Mouse (Mus musculus) neural tube, embryonic 11.5 days (tissue): ENCODE measurements around the gene Ppil4. TPM values are rescaled to one million over a fixed set of nuclear protein-coding genes. Genes with fewer than 3 reads are reported as not detected.
A peak's percentile ranks its signal among the peaks of the same experiment; 100 is the strongest.

Experiments used
- ATAC-seq: fragments of 200-750 bp; cut with Nextera tagmentation; 2 replicates; pipeline ENCODE4 v1.8.0; 2017; ENCODE audit warnings: moderate number of reproducible peaks, mild to moderate bottlenecking, moderate TSS enrichment, moderate library complexity; ENCODE audit not compliant: insufficient read depth, low FRiP score, low TSS enrichment
- DNase-seq: peaks from one replicate; pipeline ENCODE4 v3.0.0-alpha.2; 2015; ENCODE audit warnings: low spot score
- H3K27ac ChIP-seq: fragments of 300-500 bp; sonication (generic); 2 replicates; pipeline ENCODE4 v1.5.1; 2014; ENCODE audit warnings: low read depth, mild to moderate bottlenecking, low read length
- H3K27me3 ChIP-seq: fragments of 300-500 bp; sonication (generic); 2 replicates; pipeline ENCODE4 v1.6.1; 2014; ENCODE audit warnings: mild to moderate bottlenecking, low read length, mixed read lengths; ENCODE audit not compliant: control insufficient read depth, insufficient read depth
- H3K36me3 ChIP-seq: fragments of 300-500 bp; sonication (generic); 2 replicates; pipeline ENCODE4 v1.6.1; 2014; ENCODE audit warnings: mild to moderate bottlenecking, low read length, moderate library complexity, mixed read lengths; ENCODE audit not compliant: control insufficient read depth, insufficient read depth
- H3K4me1 ChIP-seq: fragments of 300-500 bp; sonication (generic); 2 replicates; pipeline ENCODE4 v1.6.1; 2014; ENCODE audit warnings: low read length, mixed read lengths; ENCODE audit not compliant: control insufficient read depth, insufficient read depth
- H3K4me2 ChIP-seq: fragments of 300-500 bp; sonication (generic); 2 replicates; pipeline ENCODE4 v1.6.1; 2014; ENCODE audit warnings: low read depth, mild to moderate bottlenecking, moderate library complexity
- H3K4me3 ChIP-seq: fragments of 300-500 bp; sonication (generic); 2 replicates; pipeline ENCODE4 v1.5.1; 2014; ENCODE audit warnings: low read depth, low read length
- H3K9ac ChIP-seq: fragments of 300-500 bp; sonication (generic); 2 replicates; pipeline ENCODE4 v1.6.1; 2014; ENCODE audit warnings: mild to moderate bottlenecking, low read length
- H3K9me3 ChIP-seq: fragments of 300-500 bp; sonication (generic); 2 replicates; pipeline ENCODE4 v1.6.1; 2016; ENCODE audit warnings: low read length; ENCODE audit not compliant: control insufficient read depth
- WGBS: fragments of 180-500 bp; shearing (Covaris S2); extraction: QIAGEN DNeasy Blood & Tissue Kit; methylation state at CpG from one replicate; pipeline ENCODE4 v1.1.7; 2014; 5-methylcytosine and 5-hydroxymethylcytosine counted together
- polyA plus RNA-seq: library from polyadenylated mRNA; unstranded; fragments of >200 nt; fragmentation: Nextera tagmentation; extraction: Ambion mirVana; gene quantifications from 2 replicates; pipeline ENCODE4 v1.2.1, GENCODE M21; 2014

Ppil4 gene
- polyA plus RNA-seq, 1 experiment from 2014 or later, result 51.6 TPM

GRCm38 (mm10) chr10:7861259-7861936 lies 68.7 kb downstream of the Ppil4 start:
- WGBS, result 83% methylated on average over 14 of the region's 14 CpGs
- Histone ChIP-seq H3K27me3 (no peaks in the 10 kb centered on the region), H3K4me3 (no peak overlapping the region), H3K36me3 (no peaks in the 10 kb centered on the region), H3K9me3 (no peaks in the 10 kb centered on the region), H3K4me2 (no peak overlapping the region), H3K4me1 (no peaks in the 10 kb centered on the region), H3K9ac (no peak overlapping the region), H3K27ac (no peak overlapping the region)
- no peak for DNase-seq
- no peak for ATAC-seq

GRCm38 (mm10) chr10:7861937-7862657 lies 69.4 kb downstream of the Ppil4 start:
- 90% methylated on average over 25 of the region's 25 CpGs for WGBS
- Histone ChIP-seq H3K4me3 (no peak overlapping the region), H3K4me1 (0 out of 2 replicates have a peak, but pooled peaks cover 3% of the 10 kb centered on the region), H3K27me3 (peaks cover 5% of the 10 kb centered on the region), H3K9ac (no peak overlapping the region), H3K27ac (no peak overlapping the region), H3K4me2 (no peak overlapping the region), H3K36me3 (no peaks in the 10 kb centered on the region), H3K9me3 (no peaks in the 10 kb centered on the region)
- DNase-seq (no peak), ATAC-seq (no peak)

GRCm38 (mm10) chr10:7863411-7863810 lies 70.7 kb downstream of the Ppil4 start:
- 0 out of 2 replicates have a peak, but pooled peaks cover 5% of the 10 kb centered on the region for H3K4me1 ChIP-seq
- no peak overlapping the region for H3K9ac ChIP-seq
- DNase-seq (no peak), ATAC-seq (no peak)
- peaks cover 14% of the 10 kb centered on the region for H3K27me3 ChIP-seq
- H3K9me3 ChIP-seq, result no peaks in the 10 kb centered on the region
- 95% methylated on average over 6 of the region's 6 CpGs for WGBS
- H3K36me3 ChIP-seq, result no peaks in the 10 kb centered on the region
- H3K4me3 ChIP-seq, result no peak overlapping the region
- no peak overlapping the region for H3K4me2 ChIP-seq
- no peak overlapping the region for H3K27ac ChIP-seq

GRCm38 (mm10) chr10:7864184-7864583 lies 71.5 kb downstream of the Ppil4 start:
- DNase-seq (no peak), ATAC-seq (no peak)
- Histone ChIP-seq H3K27ac (no peak overlapping the region), H3K9me3 (no peaks in the 10 kb centered on the region), H3K4me2 (no peak overlapping the region), H3K36me3 (no peaks in the 10 kb centered on the region), H3K9ac (no peak overlapping the region), H3K4me3 (no peak overlapping the region), H3K4me1 (0 out of 2 replicates have a peak, but pooled peaks cover 5% of the 10 kb centered on the region), H3K27me3 (peaks cover 14% of the 10 kb centered on the region)
- WGBS, result 74% methylated on average over 6 of the region's 6 CpGs

- Histone ChIP-seq H3K36me3 (no peaks in the 10 kb centered on the region), H3K27ac (no peak overlapping the region), H3K4me3 (no peak overlapping the region), H3K9ac (no peak overlapping the region), H3K4me1 (0 out of 2 replicates have a peak, but pooled peaks cover 5% of the 10 kb centered on the region), H3K27me3 (peaks cover 14% of the 10 kb centered on the region), H3K4me2 (no peak overlapping the region), H3K9me3 (no peaks in the 10 kb centered on the region)
- no peak for ATAC-seq
- 81% methylated on average over 3 of the region's 3 CpGs for WGBS
- DNase-seq, result no peak
These were observed 72.1 kb downstream of the Ppil4 start for GRCm38 (mm10) chr10:7864806-7865205.

GRCm38 (mm10) chr10:7866762-7867665 lies 74.3 kb downstream of the Ppil4 start:
- Histone ChIP-seq H3K36me3 (no peaks in the 10 kb centered on the region), H3K27ac (no peak overlapping the region), H3K4me2 (peak overlapping the region; percentile 70), H3K4me1 (0 out of 2 replicates have a peak, but pooled peaks cover 5% of the 10 kb centered on the region), H3K4me3 (peak overlapping the region; percentile 38), H3K9ac (peak overlapping the region; percentile 54), H3K27me3 (peaks cover 14% of the 10 kb centered on the region), H3K9me3 (no peaks in the 10 kb centered on the region)
- ATAC-seq, result peak; percentile 55; the same call in 1 of the 2 replicates
- 19% methylated on average over 50 of the region's 50 CpGs for WGBS
- DNase-seq, result peak; percentile 59

- Histone ChIP-seq H3K9ac (peak overlapping the region; percentile 54), H3K27ac (no peak overlapping the region), H3K4me3 (peak overlapping the region; percentile 38), H3K4me2 (peak overlapping the region; percentile 70), H3K4me1 (0 out of 2 replicates have a peak, but pooled peaks cover 5% of the 10 kb centered on the region), H3K9me3 (no peaks in the 10 kb centered on the region), H3K27me3 (peaks cover 14% of the 10 kb centered on the region), H3K36me3 (no peaks in the 10 kb centered on the region)
- WGBS, result 22% methylated on average over 21 of the region's 21 CpGs
- ATAC-seq (no peak), DNase-seq (no peak)
These were observed 75.0 kb downstream of the Ppil4 start for GRCm38 (mm10) chr10:7867666-7868030.

GRCm38 (mm10) chr10:7869746-7870145 lies 77.1 kb downstream of the Ppil4 start:
- H3K4me3 ChIP-seq, result no peak overlapping the region
- H3K27ac ChIP-seq, result no peak overlapping the region
- DNase-seq (no peak), ATAC-seq (no peak)
- H3K9ac ChIP-seq, result no peak overlapping the region
- no peaks in the 10 kb centered on the region for H3K36me3 ChIP-seq
- peaks cover 14% of the 10 kb centered on the region for H3K27me3 ChIP-seq
- 0 out of 2 replicates have a peak, but pooled peaks cover 5% of the 10 kb centered on the region for H3K4me1 ChIP-seq
- H3K9me3 ChIP-seq, result no peaks in the 10 kb centered on the region
- H3K4me2 ChIP-seq, result no peak overlapping the region
- 65% methylated on average over 8 of the region's 8 CpGs for WGBS
